Mouse (Mus musculus): ENCODE measurements around the gene Tuba1c. TPM values are rescaled to one million over a fixed set of nuclear protein-coding genes. Genes with fewer than 3 reads are reported as not detected.
"Not testable (repeated sequence)": the region's sequence is repeated elsewhere in the genome, so short reads cannot be mapped to it uniquely, and the experiment has no call there.

Gene Tuba1c
- total RNA-seq, 2 experiments from 2014 or later = 36.4 to 73.8 TPM

DNA sequence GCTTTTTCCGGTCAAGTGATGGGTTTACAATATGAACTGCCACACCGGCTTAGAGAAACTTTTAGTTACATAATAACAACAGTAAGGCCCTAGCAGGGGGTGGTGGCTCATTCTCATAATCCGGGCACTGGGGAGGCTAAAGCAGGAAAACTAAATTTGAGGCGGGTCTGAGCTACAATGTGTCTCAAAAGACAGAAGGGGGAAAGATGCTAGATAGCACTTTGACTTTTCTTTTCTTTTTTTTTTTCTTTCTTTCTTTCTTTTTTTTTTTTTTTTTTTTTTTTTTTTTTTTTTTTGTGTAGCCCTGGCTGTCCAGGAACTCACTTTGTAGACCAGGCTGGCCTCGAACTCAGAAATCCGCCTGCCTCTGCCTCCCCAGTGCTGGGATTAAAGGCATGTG lies 16.0 kb downstream of the Tuba1c start:
- not testable (repeated sequence) for ATAC-seq (replicated peaks; ENCODE audit: low FRiP score, poor library complexity, severe bottlenecking)

- ATAC-seq (replicated peaks; ENCODE audit: low FRiP score, poor library complexity, severe bottlenecking) = peak; percentile 80
Measured at GRCm38 (mm10) chr15:99049473-99050253, 20.0 kb downstream of the Tuba1c start.

GRCm38 (mm10) chr15:99053373-99053772 lies 23.7 kb downstream of the Tuba1c start:
- ATAC-seq (replicated peaks; ENCODE audit: low FRiP score, poor library complexity, severe bottlenecking) = no peak

GRCm38 (mm10) chr15:99055040-99055439 lies 25.3 kb downstream of the Tuba1c start, which contains the start of gene Prph:
Gene Prph (plus strand): TSS chr15:99055174.
- no peak for ATAC-seq (replicated peaks; ENCODE audit: low FRiP score, poor library complexity, severe bottlenecking)

- ATAC-seq (replicated peaks; ENCODE audit: low FRiP score, poor library complexity, severe bottlenecking) = no peak
Measured at GRCm38 (mm10) chr15:99055511-99055961, 25.8 kb downstream of the Tuba1c start.

GRCm38 (mm10) chr15:99056332-99056731 lies 26.6 kb downstream of the Tuba1c start:
- peak; percentile 47; the same call in 1 of the 2 replicates for ATAC-seq (replicated peaks; ENCODE audit: low FRiP score, poor library complexity, severe bottlenecking)

DNA sequence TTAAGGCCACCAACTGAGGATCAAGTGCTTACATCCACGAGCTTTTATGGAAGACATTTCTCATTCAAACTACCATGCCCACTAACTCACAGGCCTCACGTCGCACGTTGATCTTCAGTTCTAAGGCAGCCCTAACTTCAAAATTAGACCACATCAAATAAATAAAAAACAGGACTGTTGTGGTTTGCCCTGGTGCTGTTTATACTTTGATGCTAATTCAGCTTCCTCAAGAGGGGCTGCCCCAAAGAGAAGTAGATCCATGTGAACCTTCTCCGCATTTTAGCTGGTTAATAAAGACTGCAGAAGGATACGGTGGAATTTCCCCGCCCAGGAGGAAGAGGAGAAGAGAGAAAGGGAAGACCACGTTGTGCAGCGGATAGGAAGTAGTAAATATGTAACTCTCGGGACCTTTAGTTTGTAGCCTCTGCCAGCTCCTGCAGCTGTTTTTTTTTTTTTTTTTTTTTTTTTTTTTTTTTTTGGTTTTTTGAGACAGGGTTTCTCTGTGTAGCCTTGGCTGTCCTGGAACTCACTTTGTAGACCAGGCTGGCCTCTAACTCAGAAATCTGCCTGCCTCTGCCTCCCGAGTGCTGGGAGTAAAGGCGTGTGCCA lies 36.0 kb downstream of the Tuba1c start:
- ATAC-seq (replicated peaks; ENCODE audit: low FRiP score, poor library complexity, severe bottlenecking) = no peak

DNA sequence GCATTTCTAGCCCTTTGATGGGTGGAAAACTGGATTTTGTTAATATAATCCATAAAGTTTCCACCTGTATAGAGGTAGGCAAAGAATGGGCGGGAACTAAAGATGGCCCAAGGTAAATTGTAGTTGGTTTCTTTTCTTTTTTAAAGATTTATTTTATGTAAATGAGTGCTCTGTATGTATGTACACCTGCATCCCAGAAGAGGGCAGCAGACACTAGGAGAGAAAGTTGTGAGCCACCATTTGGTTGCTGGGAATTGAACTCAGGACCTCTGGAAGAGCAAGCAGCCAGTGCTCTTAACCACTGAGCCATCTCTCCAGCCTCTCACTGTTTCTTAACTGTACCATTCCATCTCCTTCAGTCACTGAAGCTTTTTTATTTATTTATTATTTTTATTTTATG lies 42.3 kb downstream of the Tuba1c start:
- no peak for ATAC-seq (replicated peaks; ENCODE audit: low FRiP score, poor library complexity, severe bottlenecking)

DNA sequence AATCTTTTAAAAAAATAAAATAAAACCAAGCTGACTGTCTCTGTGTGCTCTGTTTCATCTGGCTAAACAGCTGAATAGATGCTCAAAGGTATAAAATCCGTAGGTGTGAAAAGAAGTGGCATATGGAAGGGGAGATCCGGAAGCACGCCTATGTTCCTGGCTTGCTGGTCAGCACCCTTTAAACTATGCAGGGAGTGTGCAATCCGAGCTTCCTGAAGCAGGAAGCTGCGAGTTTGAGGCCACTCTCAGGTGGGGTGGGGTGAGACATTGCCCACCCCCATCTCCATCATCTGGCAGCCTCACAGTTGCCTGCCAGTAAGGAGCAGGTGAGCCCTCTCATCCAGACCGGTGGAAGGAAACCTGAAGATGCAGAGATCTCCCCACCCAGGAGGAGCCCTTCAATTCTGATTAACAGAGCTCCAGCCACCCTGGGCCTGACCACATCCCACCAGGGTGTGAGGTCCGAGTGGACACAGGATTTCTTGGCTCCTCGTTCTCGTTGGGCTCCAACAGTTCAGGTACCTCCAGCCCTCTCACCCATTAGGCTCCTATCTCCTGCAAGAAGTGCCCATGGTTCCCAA lies 44.4 kb downstream of the Tuba1c start, which contains the start of gene Troap:
TSS of gene Troap (plus strand) at position 557 of the 581 bp plus-strand sequence.
- peak; percentile 51 for ATAC-seq (replicated peaks; ENCODE audit: low FRiP score, poor library complexity, severe bottlenecking)

- peak; percentile 97 for ATAC-seq (replicated peaks; ENCODE audit: low FRiP score, poor library complexity, severe bottlenecking)
Measured at GRCm38 (mm10) chr15:99074600-99075333, 45.1 kb downstream of the Tuba1c start.

GRCm38 (mm10) chr15:99076011-99076410 lies 46.3 kb downstream of the Tuba1c start:
- not testable (repeated sequence) for ATAC-seq (replicated peaks; ENCODE audit: low FRiP score, poor library complexity, severe bottlenecking)

DNA sequence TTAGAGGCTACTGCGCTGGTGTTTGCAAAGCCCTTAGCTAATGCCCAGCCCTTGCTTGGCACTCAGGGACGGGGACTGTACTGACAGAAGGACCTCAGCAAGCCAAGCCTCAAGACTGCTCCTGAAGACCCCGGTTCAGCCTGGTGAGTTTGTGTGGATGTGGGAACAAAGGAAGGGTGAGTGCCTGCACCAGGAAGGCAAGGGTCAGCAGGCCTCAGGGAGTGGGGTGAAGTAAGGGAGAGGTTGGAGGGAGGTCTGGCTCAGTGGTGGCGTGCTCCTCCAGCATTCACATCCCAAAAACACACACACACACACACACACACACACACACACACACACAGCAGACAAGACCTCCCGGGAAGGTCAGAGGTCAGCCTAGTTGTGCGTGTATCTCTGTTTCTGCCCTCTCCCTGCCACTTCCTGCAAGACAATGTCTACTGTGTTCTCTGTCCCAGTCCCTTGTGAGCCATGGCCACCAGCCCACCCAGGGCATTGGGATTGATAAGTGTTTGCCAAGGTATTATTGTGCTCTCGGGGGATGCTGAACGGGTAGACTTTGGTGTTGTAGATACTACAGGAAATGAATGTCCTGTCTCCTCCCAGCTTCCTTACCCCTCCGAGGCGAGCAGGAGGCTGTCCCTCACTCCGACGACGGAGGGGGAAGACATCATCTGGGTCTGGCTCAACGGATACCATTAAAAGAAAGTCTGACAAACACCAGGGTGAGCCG lies 48.7 kb downstream of the Tuba1c start:
- no peak for ATAC-seq (replicated peaks; ENCODE audit: low FRiP score, poor library complexity, severe bottlenecking)

GRCm38 (mm10) chr15:99079804-99080203 lies 50.1 kb downstream of the Tuba1c start:
- ATAC-seq (replicated peaks; ENCODE audit: low FRiP score, poor library complexity, severe bottlenecking) = no peak

DNA sequence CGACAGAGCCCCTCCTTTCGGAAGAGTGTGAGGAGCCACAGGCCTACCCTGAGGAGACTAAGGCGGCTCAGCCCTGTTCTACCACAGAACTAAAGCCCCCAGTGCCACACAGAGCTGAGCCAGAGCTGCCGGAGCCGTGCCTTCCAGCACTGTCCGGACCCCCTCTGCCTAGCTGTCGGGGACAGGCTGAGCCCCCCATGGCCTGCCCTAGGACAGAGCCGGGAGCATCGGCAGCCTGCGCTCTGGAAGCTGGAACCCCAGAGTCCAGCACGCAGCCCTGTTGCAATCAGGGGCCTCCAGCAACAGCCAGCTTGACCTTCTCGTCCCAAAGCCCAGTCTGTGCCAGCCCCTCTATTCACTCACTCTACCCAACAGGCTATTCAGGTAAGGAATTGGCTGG lies 52.6 kb downstream of the Tuba1c start:
- no peak for ATAC-seq (replicated peaks; ENCODE audit: low FRiP score, poor library complexity, severe bottlenecking)

DNA sequence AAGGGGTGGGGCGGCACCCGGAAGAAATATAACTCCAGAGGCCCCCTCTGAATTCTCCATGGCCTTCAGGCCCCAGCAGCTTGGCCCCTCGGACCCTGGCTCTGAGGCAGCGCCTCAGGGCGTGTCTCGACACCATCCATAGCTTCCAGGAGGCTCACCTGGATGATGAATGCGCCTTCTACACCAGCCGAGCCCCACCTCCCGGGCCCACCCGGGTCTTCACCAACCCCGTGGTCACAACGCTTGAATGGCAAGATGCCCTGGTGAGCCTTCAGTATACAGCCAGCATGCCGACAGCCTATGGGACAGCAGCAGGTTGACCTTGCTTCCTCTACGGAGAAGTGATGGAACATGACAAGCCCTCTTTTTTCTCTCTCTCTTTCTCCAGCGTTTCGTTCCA lies 53.1 kb downstream of the Tuba1c start:
- no peak for ATAC-seq (replicated peaks; ENCODE audit: low FRiP score, poor library complexity, severe bottlenecking)

DNA sequence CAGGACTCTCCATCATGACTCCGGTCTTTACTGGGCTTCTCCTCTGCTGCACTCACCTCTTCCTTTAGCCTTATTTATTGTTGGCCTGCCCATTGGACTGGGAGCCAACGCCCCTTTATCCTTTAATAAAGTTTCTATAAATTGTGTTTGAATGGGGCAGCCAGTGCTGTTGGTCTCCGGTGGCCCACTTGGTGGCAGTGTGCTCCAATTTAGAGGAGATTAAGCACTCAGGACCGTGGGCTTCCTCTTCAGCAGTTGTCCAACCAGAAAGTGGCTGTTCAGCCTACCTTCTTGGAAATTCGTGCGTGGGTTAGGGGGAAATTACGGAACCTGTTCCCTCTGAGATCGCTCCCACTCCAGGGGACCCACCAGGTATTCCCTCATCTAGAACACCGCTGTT lies 53.6 kb downstream of the Tuba1c start:
- ATAC-seq (replicated peaks; ENCODE audit: low FRiP score, poor library complexity, severe bottlenecking) = no peak

DNA sequence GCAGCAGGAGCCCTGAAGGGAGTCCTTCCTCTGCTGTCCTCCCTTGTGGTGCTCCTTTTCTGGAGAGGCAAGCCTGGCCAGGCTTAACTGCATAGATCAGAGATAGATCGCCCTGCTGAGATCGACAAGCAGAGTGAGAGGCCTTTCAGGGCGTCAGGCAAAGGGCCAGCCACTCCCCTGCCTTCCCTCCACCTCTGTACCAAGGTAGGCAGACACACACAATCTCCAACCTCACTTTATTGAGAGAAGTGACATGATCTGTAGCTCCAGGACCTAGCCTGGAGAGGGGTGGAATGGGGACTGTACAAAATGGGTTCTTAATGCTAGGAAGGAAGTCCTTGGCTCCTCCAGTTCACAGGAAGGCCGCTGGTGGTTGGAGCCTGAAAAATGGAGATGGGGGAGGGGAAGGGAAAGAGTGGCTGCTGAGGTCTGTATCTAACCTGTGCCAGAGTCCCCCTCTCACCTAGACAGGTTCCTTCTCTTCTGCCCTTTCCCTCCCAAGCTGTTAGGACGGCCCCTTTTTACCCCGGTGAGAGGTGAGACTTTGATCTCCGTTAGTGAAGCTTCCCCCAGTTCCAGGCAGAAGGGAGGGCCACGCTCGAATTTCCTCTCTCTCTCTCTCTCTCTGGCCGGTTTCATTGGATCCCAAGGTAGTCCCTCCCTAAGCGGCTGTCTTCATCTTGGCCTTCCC lies 54.3 kb downstream of the Tuba1c start:
- ATAC-seq (replicated peaks; ENCODE audit: low FRiP score, poor library complexity, severe bottlenecking) = no peak

DNA sequence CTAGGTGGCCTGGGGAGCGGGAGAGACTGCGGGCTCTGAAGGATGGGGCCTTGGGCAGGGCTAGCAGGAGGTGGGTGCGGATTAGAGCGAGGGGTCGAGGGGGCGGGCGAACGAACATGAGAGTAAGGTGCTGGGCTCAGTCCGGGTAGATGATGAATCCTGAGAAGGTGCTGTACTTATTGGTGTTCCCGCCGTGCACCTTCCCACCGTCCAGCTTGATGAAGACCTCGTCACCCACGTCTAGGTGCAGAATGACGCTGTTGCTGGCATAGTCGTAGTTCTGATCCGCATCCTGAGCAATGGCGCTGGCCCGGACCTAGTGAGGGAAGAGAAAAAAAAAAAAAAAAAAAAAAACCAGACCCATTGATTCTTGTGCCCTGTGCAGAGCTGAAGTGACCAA lies 54.9 kb downstream of the Tuba1c start:
- ATAC-seq (replicated peaks; ENCODE audit: low FRiP score, poor library complexity, severe bottlenecking) = no peak

- ATAC-seq (replicated peaks; ENCODE audit: low FRiP score, poor library complexity, severe bottlenecking) = no peak
Measured at GRCm38 (mm10) chr15:99085997-99086396, 56.3 kb downstream of the Tuba1c start.

Data from erythroblast, adult 5-6 weeks (primary cell).